Mouse (Mus musculus) layer of hippocampus, adult 11-12 months (tissue): ENCODE measurements around the gene Larp1.
A peak's percentile ranks its signal among the peaks of the same experiment; 100 is the strongest.

Experiments
- DNase-seq: peaks from one replicate; pipeline ENCODE4 v3.0.0; 2022; ENCODE audit warnings: low spot score

Gene Larp1

DNA sequence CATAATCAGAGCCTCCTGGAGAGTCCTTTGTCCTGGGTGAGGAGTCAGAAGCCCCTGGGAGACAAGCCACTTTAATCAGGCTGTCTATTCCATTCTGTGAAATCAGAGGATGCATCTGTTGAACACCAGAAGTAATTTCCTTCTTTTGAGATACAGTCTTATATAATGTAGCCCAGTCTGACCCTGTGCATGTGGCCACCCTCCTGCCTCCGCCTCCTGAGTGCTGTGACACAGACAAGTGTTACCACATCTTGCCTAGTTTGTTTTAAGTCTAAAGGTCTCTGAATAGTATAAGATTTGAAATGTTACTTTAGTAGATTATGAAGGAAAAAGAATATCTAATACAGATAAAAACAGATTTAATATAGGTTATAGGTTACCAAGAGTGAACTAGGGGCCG lies 91.1 kb downstream of the Larp1 start:
- no peak for DNase-seq

GRCm38 (mm10) chr11:58101194-58101720 lies 92.4 kb downstream of the Larp1 start:
- no peak for DNase-seq

DNA sequence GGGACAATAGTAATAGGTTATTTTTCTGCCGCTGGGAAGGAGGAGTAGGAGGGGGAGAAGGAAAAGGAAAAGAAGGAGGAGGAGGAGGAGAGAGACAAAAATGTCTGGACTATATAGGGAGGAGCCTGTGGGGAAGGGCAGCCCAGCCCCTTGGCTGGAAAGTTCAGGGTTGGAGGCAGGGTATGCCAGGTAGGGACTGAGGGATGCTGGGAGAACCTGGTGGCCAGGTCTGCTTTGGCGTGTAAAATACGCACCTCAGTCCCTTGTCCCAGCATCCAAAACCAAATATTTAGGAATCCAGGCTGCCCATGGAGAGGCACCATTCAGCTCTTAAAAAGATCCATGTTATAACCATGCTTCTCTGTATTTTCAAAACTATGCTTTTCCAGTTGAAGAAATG lies 93.3 kb downstream of the Larp1 start:
- DNase-seq, result no peak

- no peak for DNase-seq
These were observed 93.9 kb downstream of the Larp1 start for GRCm38 (mm10) chr11:58102581-58103343.

GRCm38 (mm10) chr11:58103344-58103653 lies 94.4 kb downstream of the Larp1 start:
- no peak for DNase-seq

DNA sequence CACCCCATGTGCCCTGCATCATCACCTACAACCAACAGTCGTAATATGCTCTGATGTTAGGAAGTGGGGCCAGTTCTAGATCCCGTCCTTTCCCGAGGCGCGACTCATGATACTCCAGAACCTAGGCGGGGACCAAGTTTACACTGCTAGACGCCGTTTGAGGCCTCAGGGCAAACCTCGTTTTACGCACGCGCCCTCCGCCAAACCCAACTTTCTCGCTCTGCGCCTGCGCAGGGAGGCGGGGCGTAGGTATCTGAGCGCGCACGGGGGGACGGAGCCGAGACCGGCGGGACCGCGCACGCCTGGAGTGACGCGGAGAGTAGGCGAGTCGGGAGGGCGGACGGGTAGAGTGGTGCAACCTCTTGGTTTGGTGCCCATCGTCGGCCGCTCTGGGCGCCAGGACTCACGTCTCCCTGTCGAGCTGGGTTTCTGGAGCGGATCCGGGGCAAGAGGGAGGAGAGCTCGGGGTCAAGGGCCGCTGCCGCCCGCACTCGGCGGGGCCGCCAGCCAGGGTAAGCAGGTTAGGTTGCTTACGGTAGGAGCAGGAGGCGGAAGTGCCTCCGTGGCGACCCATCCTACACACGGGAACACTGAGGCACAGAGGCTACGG lies 94.9 kb downstream of the Larp1 start, which contains the start of gene Cnot8:
Gene Cnot8 (plus strand): TSS at position 457 of the 610 bp plus-strand sequence.
- DNase-seq, result peak; percentile 99

- DNase-seq, result peak; percentile 48
These were observed 95.5 kb downstream of the Larp1 start for GRCm38 (mm10) chr11:58104351-58104791.

GRCm38 (mm10) chr11:58107009-58107408 lies 98.1 kb downstream of the Larp1 start:
- DNase-seq, result no peak

GRCm38 (mm10) chr11:58107664-58108337 lies 98.9 kb downstream of the Larp1 start:
- no peak for DNase-seq
